8 mouse cellular contexts compared by ENCODE assay signal in genomic region chr6:85915141-85915538, GRCm38 (mm10). TPM values are rescaled to one million over a fixed set of nuclear protein-coding genes. Genes with fewer than 3 reads are reported as not detected.
DNase-seq lines count a peak whose midpoint lies in the region; ATAC-seq and TF ChIP-seq lines count a peak whose summit lies in the region.

No protein-coding gene starts in this region.

- 0 out of 2 replicates have a peak, but pooled peaks have one; percentile 7 for ATAC-seq in forebrain, embryonic 11.5 days (replicated peaks; ENCODE audit: low FRiP score)
- ATAC-seq in stomach, embryonic 14.5 days (ENCODE audit: insufficient number of reproducible peaks, insufficient read depth, low FRiP score, low read depth): 0 out of 2 replicates have a peak, but pooled peaks have one; percentile 2

- H3K27me3 ChIP-seq in forebrain, embryonic 11.5 days (ENCODE audit: control insufficient read depth, insufficient read depth, low read length): no peaks in the 10 kb centered on the region
- H3K27me3 ChIP-seq in liver, adult 2 months (ENCODE audit: control insufficient read depth, insufficient read depth, low read length): no peaks in the 10 kb centered on the region
- no peaks in the 10 kb centered on the region for H3K27me3 ChIP-seq in stomach, embryonic 14.5 days (ENCODE audit: control insufficient read depth, insufficient read depth, low read length)

- TF ChIP-seq POLR2A in bone marrow, adult 2 months (IDR thresholded peaks at IDR 0.05; ENCODE audit: borderline replicate concordance, control insufficient read depth, low read depth, low read length): no peak
- no peak for TF ChIP-seq POLR2A in liver, adult 2 months (IDR thresholded peaks at IDR 0.05; ENCODE audit: extremely low read depth, insufficient read depth, low read length)

- H3K4me3 ChIP-seq in layer of hippocampus, adult 2 months: peak overlapping the region; percentile 62
- H3K4me3 ChIP-seq in bone marrow, adult 2 months (replicated peaks; ENCODE audit: control insufficient read depth, low read depth, low read length): peak overlapping the region; percentile 98
- H3K4me3 ChIP-seq in forebrain, embryonic 11.5 days (ENCODE audit: low read depth, low read length): peak overlapping the region; percentile 57
- peak overlapping the region; percentile 61 for H3K4me3 ChIP-seq in liver, adult 2 months (ENCODE audit: insufficient read depth, low read depth, low read length)
- H3K4me3 ChIP-seq in stomach, embryonic 14.5 days (ENCODE audit: low read depth, low read length): peak overlapping the region; percentile 64

- H3K4me2 ChIP-seq in forebrain, embryonic 11.5 days (ENCODE audit: low read depth, low read length, severe bottlenecking): peak overlapping the region; percentile 83
- peak overlapping the region; percentile 70 for H3K4me2 ChIP-seq in stomach, embryonic 14.5 days (replicated peaks; ENCODE audit: low read depth, low read length)

- peaks cover 5% of the 10 kb centered on the region; the same call in 1 of the 2 replicates for H3K79me2 ChIP-seq in liver, adult 2 months (ENCODE audit: control insufficient read depth, insufficient read depth, low read length)

- no peak for TF ChIP-seq CTCF in layer of hippocampus, adult 2 months (conservative IDR thresholded peaks at IDR 0.05)
- TF ChIP-seq CTCF in bone marrow, adult 2 months (IDR thresholded peaks at IDR 0.05; ENCODE audit: control insufficient read depth, insufficient read depth, low read length): no peak
- TF ChIP-seq CTCF in liver, adult 2 months (IDR thresholded peaks at IDR 0.05; ENCODE audit: low read depth, low read length): no peak

- under 1% methylated on average over 11 of the region's 11 CpGs for WGBS in bone marrow, adult 2 months
- WGBS in forebrain, embryonic 11.5 days: 2% methylated on average over 11 of the region's 11 CpGs
- WGBS in liver, adult 2 months: under 1% methylated on average over 11 of the region's 11 CpGs
- 4% methylated on average over 11 of the region's 11 CpGs for WGBS in stomach, embryonic 14.5 days

- H3K9ac ChIP-seq in forebrain, embryonic 11.5 days (ENCODE audit: low read length): peak overlapping the region; percentile 74
- peak overlapping the region; percentile 94 for H3K9ac ChIP-seq in liver, adult 2 months (ENCODE audit: low read depth, low read length)
- H3K9ac ChIP-seq in stomach, embryonic 14.5 days (replicated peaks; ENCODE audit: low read depth, low read length): peak overlapping the region; percentile 64

- H3K36me3 ChIP-seq in forebrain, embryonic 11.5 days (ENCODE audit: control insufficient read depth, insufficient read depth, low read length): no peaks in the 10 kb centered on the region
- peaks cover 12% of the 10 kb centered on the region for H3K36me3 ChIP-seq in liver, adult 2 months (ENCODE audit: control insufficient read depth, insufficient read depth, low read length)
- H3K36me3 ChIP-seq in stomach, embryonic 14.5 days (ENCODE audit: control insufficient read depth, insufficient read depth, low read length): no peaks in the 10 kb centered on the region

- H3K9me3 ChIP-seq in forebrain, embryonic 11.5 days (ENCODE audit: control insufficient read depth, low read length): no peaks in the 10 kb centered on the region
- H3K9me3 ChIP-seq in stomach, embryonic 14.5 days (ENCODE audit: control insufficient read depth, low read depth, low read length): no peaks in the 10 kb centered on the region

- H3K27ac ChIP-seq in layer of hippocampus, adult 2 months: peak overlapping the region; percentile 89
- peak overlapping the region; percentile 95 for H3K27ac ChIP-seq in bone marrow, adult 2 months (ENCODE audit: control insufficient read depth, insufficient read depth, low read depth, low read length, poor library complexity)
- H3K27ac ChIP-seq in forebrain, embryonic 11.5 days (ENCODE audit: low read depth, low read length): peak overlapping the region; percentile 73; the same call in 1 of the 2 replicates
- peak overlapping the region; percentile 99 for H3K27ac ChIP-seq in liver, adult 2 months (replicated peaks; ENCODE audit: insufficient read depth, low read depth, low read length)
- H3K27ac ChIP-seq in stomach, embryonic 14.5 days (ENCODE audit: low read length): peak overlapping the region; percentile 83; the same call in 1 of the 2 replicates

- peaks cover 2% of the 10 kb centered on the region; the same call in 1 of the 2 replicates for H3K4me1 ChIP-seq in bone marrow, adult 2 months (ENCODE audit: control insufficient read depth, insufficient read depth, low read length)
- peaks cover 7% of the 10 kb centered on the region; the same call in 1 of the 2 replicates for H3K4me1 ChIP-seq in forebrain, embryonic 11.5 days (replicated peaks; ENCODE audit: control insufficient read depth, insufficient read depth, low read length)
- H3K4me1 ChIP-seq in liver, adult 2 months (ENCODE audit: control insufficient read depth, insufficient read depth, low read length): peaks cover 23% of the 10 kb centered on the region
- H3K4me1 ChIP-seq in stomach, embryonic 14.5 days (ENCODE audit: control insufficient read depth, insufficient read depth, low read length): peaks cover 10% of the 10 kb centered on the region; the same call in 1 of the 2 replicates

- no peak for DNase-seq in layer of hippocampus, adult 2 months (ENCODE audit: low spot score in 2 of 2)
- DNase-seq in layer of hippocampus, adult 9-10 months (ENCODE audit: low spot score): no peak
- no peak for DNase-seq in forebrain, embryonic 11.5 days (ENCODE audit: low spot score)
- DNase-seq in liver, adult 2 months (ENCODE audit: extremely low read depth, low read depth, low spot score): no peak
- DNase-seq in urinary bladder, postnatal 25 days (ENCODE audit: low spot score): no peak
- DNase-seq in frontal cortex, postnatal 36 days (ENCODE audit: low spot score in 2 of 2): no peak

RNA-seq across cellular contexts. Expression of gene Nat8f1, which starts 0.3 kb away (rescaled TPM):
- 10 to 100 TPM; 30.2 to 31.2 TPM for total RNA-seq in layer of hippocampus, adult 2 months (2021)
- polyA plus RNA-seq in bone marrow, adult 2 months (2011; ENCODE audit: insufficient read depth, insufficient read length, low replicate concordance, missing spikeins): 1.3 and 24.1 TPM in 2 replicates
- polyA plus RNA-seq in forebrain, embryonic 11.5 days (2014; fragmentation: Nextera tagmentation; extraction: Ambion mirVana): 4.5 and 4.6 TPM in 2 replicates
- 328 and 390 TPM in 2 replicates for total RNA-seq in liver, adult 2 months (2014; rRNA removed)
- polyA plus RNA-seq in liver, adult 2 months (2012; rRNA removed): 627 and 681 TPM in 2 replicates
- 4.4 and 5.6 TPM in 2 replicates for polyA plus RNA-seq in stomach, embryonic 14.5 days (2014; fragmentation: Nextera tagmentation; extraction: Ambion mirVana)

RNA-seq across cellular contexts. Expression of gene Tprkb, which starts 3.5 kb away (rescaled TPM):
- 10 to 100 TPM; 80.4 to 90.2 TPM for total RNA-seq in layer of hippocampus, adult 2 months (2021)
- 8.9 and 10.1 TPM in 2 replicates for polyA plus RNA-seq in bone marrow, adult 2 months (2011; ENCODE audit: insufficient read depth, insufficient read length, low replicate concordance, missing spikeins)
- 31.2 and 32.1 TPM in 2 replicates for polyA plus RNA-seq in forebrain, embryonic 11.5 days (2014; fragmentation: Nextera tagmentation; extraction: Ambion mirVana)
- total RNA-seq in liver, adult 2 months (2014; rRNA removed): 159 and 170 TPM in 2 replicates
- 93.1 and 100 TPM in 2 replicates for polyA plus RNA-seq in liver, adult 2 months (2012; rRNA removed)
- polyA plus RNA-seq in stomach, embryonic 14.5 days (2014; fragmentation: Nextera tagmentation; extraction: Ambion mirVana): 30.1 and 32.5 TPM in 2 replicates

RNA-seq across cellular contexts. Expression of gene Nat8f4, which starts 10.5 kb away (rescaled TPM):
- 1 to 10 TPM; 7.7 to 7.9 TPM for total RNA-seq in layer of hippocampus, adult 2 months (2021)
- 0.75 and 1.1 TPM in 2 replicates for polyA plus RNA-seq in bone marrow, adult 2 months (2011; ENCODE audit: insufficient read depth, insufficient read length, low replicate concordance, missing spikeins)
- polyA plus RNA-seq in forebrain, embryonic 11.5 days (2014; fragmentation: Nextera tagmentation; extraction: Ambion mirVana): 7.0 and 7.5 TPM in 2 replicates
- 4.4 and 4.5 TPM in 2 replicates for total RNA-seq in liver, adult 2 months (2014; rRNA removed)
- 2.9 and 3.5 TPM in 2 replicates for polyA plus RNA-seq in liver, adult 2 months (2012; rRNA removed)
- polyA plus RNA-seq in stomach, embryonic 14.5 days (2014; fragmentation: Nextera tagmentation; extraction: Ambion mirVana): 4.8 and 6.4 TPM in 2 replicates

RNA-seq across cellular contexts. Expression of gene Nat8f2, which starts 46.2 kb away (rescaled TPM):
- total RNA-seq in layer of hippocampus, adult 2 months (2021): 1 to 10 TPM; 2.6 to 3.0 TPM
- 1.4 TPM in 1 of 2 replicates, not detected in the other for polyA plus RNA-seq in bone marrow, adult 2 months (2011; ENCODE audit: insufficient read depth, insufficient read length, low replicate concordance, missing spikeins)
- polyA plus RNA-seq in forebrain, embryonic 11.5 days (2014; fragmentation: Nextera tagmentation; extraction: Ambion mirVana): not detected in 2 replicates
- 524 and 612 TPM in 2 replicates for total RNA-seq in liver, adult 2 months (2014; rRNA removed)
- polyA plus RNA-seq in liver, adult 2 months (2012; rRNA removed): 256 and 307 TPM in 2 replicates
- polyA plus RNA-seq in stomach, embryonic 14.5 days (2014; fragmentation: Nextera tagmentation; extraction: Ambion mirVana): not detected in 2 replicates

RNA-seq across cellular contexts. Expression of gene Dusp11, which starts 46.3 kb away (rescaled TPM):
- 10 to 100 TPM; 77.9 to 85.5 TPM for total RNA-seq in layer of hippocampus, adult 2 months (2021)
- polyA plus RNA-seq in bone marrow, adult 2 months (2011; ENCODE audit: insufficient read depth, insufficient read length, low replicate concordance, missing spikeins): 36.6 and 50.6 TPM in 2 replicates
- polyA plus RNA-seq in forebrain, embryonic 11.5 days (2014; fragmentation: Nextera tagmentation; extraction: Ambion mirVana): 45.0 and 56.1 TPM in 2 replicates
- total RNA-seq in liver, adult 2 months (2014; rRNA removed): 26.1 and 37.7 TPM in 2 replicates
- polyA plus RNA-seq in liver, adult 2 months (2012; rRNA removed): 19.6 and 28.9 TPM in 2 replicates
- 60.0 and 66.2 TPM in 2 replicates for polyA plus RNA-seq in stomach, embryonic 14.5 days (2014; fragmentation: Nextera tagmentation; extraction: Ambion mirVana)

Comparison
In these comparisons a context has a peak if more than half of its experiments do, and no peak if none do; other contexts are left out.
1. RNA of gene Nat8f1, which starts 0.3 kb away (polyA plus RNA-seq): 627 to 681 TPM in liver, adult 2 months; 1.3 to 24.1 TPM in bone marrow, adult 2 months, 4.5 to 4.6 TPM in forebrain, embryonic 11.5 days and 4.4 to 5.6 TPM in stomach, embryonic 14.5 days; every median in the first group is over 10 times any median in the second.
2. Peak in every context shown above with its lines, with median percentiles within 50 percentile points of each other: H3K27ac ChIP-seq, H3K4me3 ChIP-seq and H3K9ac ChIP-seq.